Mouse (Mus musculus): ENCODE measurements around the gene Hmcn2. TPM values are rescaled to one million over a fixed set of nuclear protein-coding genes. Genes with fewer than 3 reads are reported as not detected.
A peak's percentile ranks its signal among the peaks of the same experiment; 100 is the strongest.

Hmcn2 gene
- polyA plus RNA-seq, 1 experiment from 2014 or later: 2.6 TPM

DNA sequence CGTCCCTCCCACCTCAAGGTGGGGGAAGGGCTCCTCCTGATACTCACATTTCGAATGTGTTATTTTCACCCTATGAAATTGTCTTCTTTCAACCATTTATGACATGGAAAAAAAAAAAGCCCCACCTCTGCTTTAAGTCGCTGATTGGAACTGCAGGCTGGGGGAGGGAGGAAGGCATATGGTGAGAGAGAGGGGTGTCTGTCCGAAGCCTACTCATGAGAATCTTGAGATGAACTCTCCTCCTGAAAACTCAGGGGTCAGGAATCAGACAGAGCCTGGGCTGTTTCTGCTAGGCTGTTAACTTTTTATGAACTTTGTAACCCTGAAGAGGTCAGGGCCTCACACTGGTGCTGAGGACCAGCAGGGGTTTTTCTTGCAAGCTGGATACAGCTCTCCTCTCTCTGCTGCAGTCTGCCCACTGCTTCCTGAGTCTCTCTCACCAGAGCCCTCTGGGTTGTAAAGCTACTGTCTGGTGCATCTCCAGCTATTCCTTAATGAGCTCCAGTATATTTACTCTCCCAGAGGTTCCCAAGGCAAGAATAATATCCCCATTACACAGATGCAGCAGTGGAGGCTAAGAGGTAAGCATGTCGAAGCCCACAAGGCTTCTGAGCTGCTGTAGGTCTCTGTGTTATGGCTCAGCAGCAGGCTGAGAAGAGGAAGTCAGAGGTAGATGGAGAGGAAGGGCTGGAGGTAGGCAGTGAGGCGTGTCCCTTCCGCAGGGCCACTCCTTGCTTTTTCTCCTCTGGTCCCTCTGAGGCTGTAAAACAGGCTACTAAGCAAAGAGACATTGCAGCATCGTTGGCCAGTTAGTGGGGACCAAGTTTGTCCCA is 149.7 kb downstream of the Hmcn2 start:
- Histone ChIP-seq H3K4me1 (replicated peaks; ENCODE audit: control insufficient read depth, insufficient read depth) (no peaks in the 10 kb centered on the region), H3K9me3 (ENCODE audit: control insufficient read depth, low read length) (no peaks in the 10 kb centered on the region), H3K4me2 (replicated peaks; ENCODE audit: low read depth) (no peak overlapping the region), H3K27me3 (ENCODE audit: control insufficient read depth, insufficient read depth, low read length) (no peaks in the 10 kb centered on the region), H3K36me3 (ENCODE audit: control insufficient read depth, insufficient read depth, low read length) (no peaks in the 10 kb centered on the region), H3K4me3 (ENCODE audit: low read depth, low read length) (no peak overlapping the region), H3K9ac (ENCODE audit: low read length) (no peak overlapping the region), H3K27ac (replicated peaks) (no peak overlapping the region)
- TF ChIP-seq EP300 (optimal IDR thresholded peaks at IDR 0.05) (no peak), CTCF (IDR thresholded peaks at IDR 0.05; ENCODE audit: low read depth) (no peak)
- ATAC-seq (ENCODE audit: low FRiP score, low TSS enrichment) (0 out of 2 replicates have a peak, but pooled peaks have one; percentile 27), DNase-seq (ENCODE audit: low spot score) (no peak)
- WGBS: 40% methylated on average over 8 of the region's 8 CpGs

DNA sequence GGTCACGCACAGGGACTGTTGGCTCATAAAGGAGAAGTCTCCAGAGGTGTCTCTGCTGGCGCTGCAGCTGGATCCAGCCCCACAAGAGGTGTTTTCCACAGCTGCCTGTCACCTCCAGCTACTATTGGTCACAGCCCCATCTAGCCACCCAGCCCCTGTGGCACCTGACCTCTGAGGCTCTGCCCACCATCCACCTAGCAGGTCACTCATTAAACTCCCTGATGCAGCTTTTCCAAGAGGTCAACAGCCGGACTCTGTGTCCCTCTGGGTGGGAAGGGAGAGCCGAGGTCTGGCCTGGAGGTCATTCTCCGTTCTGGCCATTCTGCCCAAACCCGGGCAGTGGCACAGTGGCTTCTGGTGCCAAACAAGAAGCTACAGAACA is 150.3 kb downstream of the Hmcn2 start:
- Histone ChIP-seq H3K9ac (ENCODE audit: low read length) (no peak overlapping the region), H3K9me3 (ENCODE audit: control insufficient read depth, low read length) (no peaks in the 10 kb centered on the region), H3K36me3 (ENCODE audit: control insufficient read depth, insufficient read depth, low read length) (no peaks in the 10 kb centered on the region), H3K4me1 (replicated peaks; ENCODE audit: control insufficient read depth, insufficient read depth) (no peaks in the 10 kb centered on the region; the same call in 1 of the 2 replicates), H3K27me3 (ENCODE audit: control insufficient read depth, insufficient read depth, low read length) (no peaks in the 10 kb centered on the region), H3K4me3 (ENCODE audit: low read depth, low read length) (no peak overlapping the region), H3K4me2 (replicated peaks; ENCODE audit: low read depth) (no peak overlapping the region), H3K27ac (replicated peaks) (no peak overlapping the region)
- DNase-seq (ENCODE audit: low spot score): no peak
- TF ChIP-seq EP300 (optimal IDR thresholded peaks at IDR 0.05) (no peak), CTCF (IDR thresholded peaks at IDR 0.05; ENCODE audit: low read depth) (no peak)
- ATAC-seq (ENCODE audit: low FRiP score, low TSS enrichment): 0 out of 2 replicates have a peak, but pooled peaks have one; percentile 1
- 77% methylated on average over 6 of the region's 6 CpGs for WGBS

- ATAC-seq (ENCODE audit: low FRiP score, low TSS enrichment): no peak
- H3K4me2 ChIP-seq (replicated peaks; ENCODE audit: low read depth): no peak overlapping the region
- no peak for DNase-seq (ENCODE audit: low spot score)
- H3K9me3 ChIP-seq (ENCODE audit: control insufficient read depth, low read length): no peaks in the 10 kb centered on the region
- H3K27ac ChIP-seq (replicated peaks): no peak overlapping the region
- WGBS: 89% methylated on average over 1 of the region's 1 CpGs
- no peak overlapping the region for H3K9ac ChIP-seq (ENCODE audit: low read length)
- TF ChIP-seq EP300 (optimal IDR thresholded peaks at IDR 0.05) (no peak), CTCF (IDR thresholded peaks at IDR 0.05; ENCODE audit: low read depth) (no peak)
- H3K27me3 ChIP-seq (ENCODE audit: control insufficient read depth, insufficient read depth, low read length): no peaks in the 10 kb centered on the region
- H3K36me3 ChIP-seq (ENCODE audit: control insufficient read depth, insufficient read depth, low read length): no peaks in the 10 kb centered on the region
- no peaks in the 10 kb centered on the region; the same call in 1 of the 2 replicates for H3K4me1 ChIP-seq (replicated peaks; ENCODE audit: control insufficient read depth, insufficient read depth)
- H3K4me3 ChIP-seq (ENCODE audit: low read depth, low read length): no peak overlapping the region
Measured at GRCm38 (mm10) chr2:31467457-31467856, 153.2 kb downstream of the Hmcn2 start.

GRCm38 (mm10) chr2:31468857-31469256 is 154.6 kb downstream of the Hmcn2 start:
- DNase-seq (ENCODE audit: low spot score) (no peak), ATAC-seq (ENCODE audit: low FRiP score, low TSS enrichment) (no peak)
- no peaks in the 10 kb centered on the region for H3K36me3 ChIP-seq (ENCODE audit: control insufficient read depth, insufficient read depth, low read length)
- H3K4me3 ChIP-seq (ENCODE audit: low read depth, low read length): no peak overlapping the region
- 89% methylated on average over 7 of the region's 7 CpGs for WGBS
- no peak overlapping the region for H3K27ac ChIP-seq (replicated peaks)
- H3K4me1 ChIP-seq (replicated peaks; ENCODE audit: control insufficient read depth, insufficient read depth): no peaks in the 10 kb centered on the region; the same call in 1 of the 2 replicates
- H3K27me3 ChIP-seq (ENCODE audit: control insufficient read depth, insufficient read depth, low read length): no peaks in the 10 kb centered on the region
- H3K9ac ChIP-seq (ENCODE audit: low read length): no peak overlapping the region
- no peak overlapping the region for H3K4me2 ChIP-seq (replicated peaks; ENCODE audit: low read depth)
- no peak for TF ChIP-seq EP300 (optimal IDR thresholded peaks at IDR 0.05)
- TF ChIP-seq CTCF (IDR thresholded peaks at IDR 0.05; ENCODE audit: low read depth): no peak
- H3K9me3 ChIP-seq (ENCODE audit: control insufficient read depth, low read length): no peaks in the 10 kb centered on the region

- Histone ChIP-seq H3K36me3 (ENCODE audit: control insufficient read depth, insufficient read depth, low read length) (no peaks in the 10 kb centered on the region), H3K9me3 (ENCODE audit: control insufficient read depth, low read length) (no peaks in the 10 kb centered on the region), H3K4me1 (replicated peaks; ENCODE audit: control insufficient read depth, insufficient read depth) (no peaks in the 10 kb centered on the region; the same call in 1 of the 2 replicates), H3K4me3 (ENCODE audit: low read depth, low read length) (peak overlapping the region; percentile 53), H3K27me3 (ENCODE audit: control insufficient read depth, insufficient read depth, low read length) (no peaks in the 10 kb centered on the region), H3K9ac (ENCODE audit: low read length) (no peak overlapping the region), H3K4me2 (replicated peaks; ENCODE audit: low read depth) (peak overlapping the region; percentile 87), H3K27ac (replicated peaks) (no peak overlapping the region)
- WGBS: 37% methylated on average over 7 of the region's 7 CpGs
- TF ChIP-seq EP300 (optimal IDR thresholded peaks at IDR 0.05): no peak
- no peak for TF ChIP-seq CTCF (IDR thresholded peaks at IDR 0.05; ENCODE audit: low read depth)
- ATAC-seq (ENCODE audit: low FRiP score, low TSS enrichment) (no peak), DNase-seq (ENCODE audit: low spot score) (no peak)
Measured at GRCm38 (mm10) chr2:31469480-31469879, 155.3 kb downstream of the Hmcn2 start.
